Mouse (Mus musculus) cortical plate, adult 2 months (tissue): Measurements from ENCODE around the gene Hdhd5.

Experiments
- CTCF ChIP-seq: fragments of 200-500 bp; IDR thresholded peaks from 2 replicates; pipeline ENCODE4 v1.5.1; 2011; ENCODE audit warnings: mild to moderate bottlenecking, control low read depth, low read length; ENCODE audit not compliant: insufficient read depth; ENCODE audit errors: extremely low read depth
- POLR2A ChIP-seq: fragments of 200-500 bp; IDR thresholded peaks from 2 replicates; pipeline ENCODE4 v1.6.1; 2011; ENCODE audit warnings: mild to moderate bottlenecking, low read length, control low read depth; ENCODE audit not compliant: insufficient read depth; ENCODE audit errors: extremely low read depth

- TF ChIP-seq CTCF (no peak), POLR2A (no peak)
Observed at GRCm38 (mm10) chr6:120463884-120464283, 67.2 kb downstream of the Hdhd5 start.
